Mouse (Mus musculus): ENCODE measurements at regions not wholly inside any gene's neighbourhood (a gene's known extent, or its start where the extent isn't known, plus 50 kb on each side); places are given as distances from the start of the nearest gene placed in this dataset.

DNA sequence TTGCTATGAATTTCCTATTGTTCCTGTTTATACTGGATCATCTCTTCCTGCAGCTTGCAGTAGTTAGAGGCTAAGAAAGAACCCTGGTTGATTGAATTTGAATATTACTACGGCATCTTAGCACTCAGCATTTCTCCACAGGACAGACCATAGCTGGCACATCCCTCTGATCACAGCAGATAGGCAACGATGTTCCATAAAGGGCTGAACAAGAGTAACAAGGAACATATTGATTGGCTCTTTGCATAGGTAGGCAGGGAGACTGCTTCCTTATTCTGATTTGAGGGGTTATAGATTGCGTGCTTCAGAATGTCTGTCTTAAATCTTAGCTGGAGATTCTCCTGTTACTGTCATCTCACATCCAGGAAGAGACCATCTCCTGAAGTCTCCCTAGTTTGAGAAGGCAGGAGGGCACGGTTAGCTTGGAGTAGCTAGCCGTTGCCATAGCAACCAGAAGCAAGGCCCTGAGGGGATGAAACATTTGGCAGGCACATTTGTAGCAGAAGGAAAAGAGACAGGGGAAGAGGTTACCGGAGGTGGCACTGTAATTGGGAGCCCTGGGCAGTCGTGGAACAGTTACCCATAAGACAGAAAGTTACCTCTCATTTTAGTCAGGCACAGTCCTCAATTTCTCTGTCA, 133.2 kb upstream of the Phyhipl start:
- TF ChIP-seq CTCF (IDR thresholded peaks at IDR 0.05; ENCODE audit: low read depth, low read length), result no peak
- no peak for TF ChIP-seq POLR2A (IDR thresholded peaks at IDR 0.05; ENCODE audit: extremely low read depth, insufficient read depth, low read length)

Data from liver, adult 2 months (tissue).